Mouse (Mus musculus): ENCODE results near the gene Irf2. TPM values are rescaled to one million over a fixed set of nuclear protein-coding genes. Genes with fewer than 3 reads are reported as not detected.

Gene Irf2
- total RNA-seq, 2 experiments from 2014 or later: 54.6 to 62.0 TPM

- H3K27ac ChIP-seq: no peak overlapping the region
- DNase-seq (ENCODE audit: low spot score in 2 of 2): no peak
- H3K4me3 ChIP-seq: no peak overlapping the region
- TF ChIP-seq CTCF (conservative IDR thresholded peaks at IDR 0.05): no peak
Measured at GRCm38 (mm10) chr8:46802009-46802408, 62.5 kb downstream of the Irf2 start.

GRCm38 (mm10) chr8:46804721-46805120, 65.2 kb downstream of the Irf2 start:
- TF ChIP-seq CTCF (conservative IDR thresholded peaks at IDR 0.05): no peak
- no peak for DNase-seq (ENCODE audit: low spot score in 2 of 2)
- Histone ChIP-seq H3K27ac (no peak overlapping the region), H3K4me3 (no peak overlapping the region)

- no peak overlapping the region for H3K4me3 ChIP-seq
- no peak for TF ChIP-seq CTCF (conservative IDR thresholded peaks at IDR 0.05)
- H3K27ac ChIP-seq: peak overlapping the region; percentile 74
Measured at GRCm38 (mm10) chr8:46811021-46811622, 71.6 kb downstream of the Irf2 start.

GRCm38 (mm10) chr8:46811944-46812343, 72.4 kb downstream of the Irf2 start:
- no peak for TF ChIP-seq CTCF (conservative IDR thresholded peaks at IDR 0.05)
- DNase-seq (ENCODE audit: low spot score in 2 of 2): no peak
- no peak overlapping the region for H3K4me3 ChIP-seq
- peak overlapping the region; percentile 74; the same call in 1 of the 2 replicates for H3K27ac ChIP-seq

More at GRCm38 (mm10) chr8:46811021-46811622, 71.6 kb downstream of the Irf2 start:
- peak; percentile 15 to 58 for DNase-seq (ENCODE audit: low spot score in 2 of 2)

- Histone ChIP-seq H3K27ac (no peak overlapping the region), H3K4me3 (no peak overlapping the region)
- TF ChIP-seq CTCF (conservative IDR thresholded peaks at IDR 0.05): no peak
- no peak for DNase-seq (ENCODE audit: low spot score in 2 of 2)
Measured at GRCm38 (mm10) chr8:46812966-46813365, 73.4 kb downstream of the Irf2 start.

- TF ChIP-seq CTCF (conservative IDR thresholded peaks at IDR 0.05): no peak
- Histone ChIP-seq H3K27ac (no peak overlapping the region), H3K4me3 (no peak overlapping the region)
- DNase-seq (ENCODE audit: low spot score in 2 of 2): no peak
Measured at GRCm38 (mm10) chr8:46818106-46818989, 78.8 kb downstream of the Irf2 start.

GRCm38 (mm10) chr8:46818990-46819288, 79.4 kb downstream of the Irf2 start:
- no peak overlapping the region for H3K4me3 ChIP-seq
- TF ChIP-seq CTCF (conservative IDR thresholded peaks at IDR 0.05): no peak
- H3K27ac ChIP-seq: no peak overlapping the region
- no peak for DNase-seq (ENCODE audit: low spot score in 2 of 2)

- no peak overlapping the region for H3K4me3 ChIP-seq
- H3K27ac ChIP-seq: no peak overlapping the region
- no peak for TF ChIP-seq CTCF (conservative IDR thresholded peaks at IDR 0.05)
- no peak for DNase-seq (ENCODE audit: low spot score in 2 of 2)
Measured at GRCm38 (mm10) chr8:46828734-46829413, 89.3 kb downstream of the Irf2 start.

GRCm38 (mm10) chr8:46829414-46830111, 90.0 kb downstream of the Irf2 start:
- DNase-seq (ENCODE audit: low spot score in 2 of 2): no peak
- no peak overlapping the region for H3K27ac ChIP-seq
- TF ChIP-seq CTCF (conservative IDR thresholded peaks at IDR 0.05): no peak
- H3K4me3 ChIP-seq: no peak overlapping the region

- Histone ChIP-seq H3K4me3 (no peak overlapping the region), H3K27ac (no peak overlapping the region)
- no peak for TF ChIP-seq CTCF (conservative IDR thresholded peaks at IDR 0.05)
- DNase-seq (ENCODE audit: low spot score in 2 of 2): no peak
Measured at GRCm38 (mm10) chr8:46830112-46830855, 90.8 kb downstream of the Irf2 start.

GRCm38 (mm10) chr8:46831916-46832315, 92.4 kb downstream of the Irf2 start:
- DNase-seq (ENCODE audit: low spot score in 2 of 2): no peak
- Histone ChIP-seq H3K4me3 (no peak overlapping the region), H3K27ac (no peak overlapping the region)
- TF ChIP-seq CTCF (conservative IDR thresholded peaks at IDR 0.05): no peak

GRCm38 (mm10) chr8:46832399-46832798, 92.9 kb downstream of the Irf2 start:
- H3K27ac ChIP-seq: no peak overlapping the region
- TF ChIP-seq CTCF (conservative IDR thresholded peaks at IDR 0.05): no peak
- DNase-seq (ENCODE audit: low spot score in 2 of 2): no peak
- no peak overlapping the region for H3K4me3 ChIP-seq
